ENCODE assay signal across 8 mouse cellular contexts in genomic region chr2:57238614-57239165, GRCm38 (mm10). TPM values are rescaled to one million over a fixed set of nuclear protein-coding genes. Genes with fewer than 3 reads are reported as not detected.
A peak's percentile ranks its signal among the peaks of the same experiment; 100 is the strongest.
DNase-seq lines count a peak whose midpoint lies in the region; ATAC-seq lines count a peak whose summit lies in the region.

No protein-coding gene starts in this region.

- ATAC-seq in kidney, embryonic 15.5 days (replicated peaks; ENCODE audit: low FRiP score), result peak; percentile 63
- ATAC-seq in forebrain, embryonic 11.5 days (replicated peaks; ENCODE audit: low FRiP score), result peak; percentile 16; the same call in 1 of the 2 replicates
- ATAC-seq in midbrain, embryonic 16.5 days, result no peak; the same call in 1 of the 2 replicates

- H3K27me3 ChIP-seq in kidney, embryonic 15.5 days, result no peaks in the 10 kb centered on the region
- H3K27me3 ChIP-seq in forebrain, embryonic 11.5 days (ENCODE audit: control insufficient read depth, insufficient read depth, low read length), result no peaks in the 10 kb centered on the region
- no peaks in the 10 kb centered on the region for H3K27me3 ChIP-seq in limb, embryonic 10.5 days (ENCODE audit: low read depth, poor library complexity, severe bottlenecking)
- peaks cover 6% of the 10 kb centered on the region; the same call in 1 of the 2 replicates for H3K27me3 ChIP-seq in midbrain, embryonic 16.5 days (ENCODE audit: control insufficient read depth, insufficient read depth, low read depth, low read length)

- no peaks in the 10 kb centered on the region for H3K36me3 ChIP-seq in kidney, embryonic 15.5 days
- H3K36me3 ChIP-seq in forebrain, embryonic 11.5 days (ENCODE audit: control insufficient read depth, insufficient read depth, low read length), result no peaks in the 10 kb centered on the region
- H3K36me3 ChIP-seq in limb, embryonic 10.5 days, result no peaks in the 10 kb centered on the region
- H3K36me3 ChIP-seq in midbrain, embryonic 16.5 days (ENCODE audit: control insufficient read depth, insufficient read depth, low read length), result no peaks in the 10 kb centered on the region

- 4% methylated on average over 17 of the region's 17 CpGs for WGBS in kidney, embryonic 15.5 days
- WGBS in forebrain, embryonic 11.5 days, result 2% methylated on average over 17 of the region's 17 CpGs
- WGBS in limb, embryonic 10.5 days, result 2% methylated on average over 17 of the region's 17 CpGs
- WGBS in midbrain, embryonic 16.5 days, result 4% methylated on average over 17 of the region's 17 CpGs

- peaks cover 8% of the 10 kb centered on the region for H3K4me1 ChIP-seq in kidney, embryonic 15.5 days
- no peaks in the 10 kb centered on the region; the same call in 1 of the 2 replicates for H3K4me1 ChIP-seq in forebrain, embryonic 11.5 days (replicated peaks; ENCODE audit: control insufficient read depth, insufficient read depth, low read length)
- peaks cover 18% of the 10 kb centered on the region for H3K4me1 ChIP-seq in limb, embryonic 10.5 days
- peaks cover 7% of the 10 kb centered on the region for H3K4me1 ChIP-seq in midbrain, embryonic 16.5 days (ENCODE audit: control insufficient read depth, insufficient read depth, low read length)

- DNase-seq in kidney, postnatal 36 days, result no peak
- DNase-seq in MEL-GATA-1-ER (ENCODE audit: extremely low read depth, low read depth), result peak; percentile 60
- DNase-seq in forebrain, embryonic 11.5 days (ENCODE audit: low spot score), result peak; percentile 54
- DNase-seq in limb, embryonic 10.5 days (ENCODE audit: low spot score), result no peak
- DNase-seq in thymus, postnatal 4 days, result peak; percentile 66
- no peak for DNase-seq in yolk sac, embryonic 10.5 days (ENCODE audit: low spot score)

- H3K4me2 ChIP-seq in kidney, embryonic 15.5 days, result peak overlapping the region; percentile 94
- peak overlapping the region; percentile 96 for H3K4me2 ChIP-seq in forebrain, embryonic 11.5 days (ENCODE audit: low read depth, low read length, severe bottlenecking)
- peak overlapping the region; percentile 57 for H3K4me2 ChIP-seq in midbrain, embryonic 16.5 days (ENCODE audit: low read length)

- peak overlapping the region; percentile 79 for H3K4me3 ChIP-seq in kidney, embryonic 15.5 days (replicated peaks)
- H3K4me3 ChIP-seq in forebrain, embryonic 11.5 days (ENCODE audit: low read depth, low read length), result peak overlapping the region; percentile 67
- peak overlapping the region; percentile 80 for H3K4me3 ChIP-seq in limb, embryonic 10.5 days
- H3K4me3 ChIP-seq in midbrain, embryonic 16.5 days (ENCODE audit: low read depth, low read length), result peak overlapping the region; percentile 75

- H3K27ac ChIP-seq in kidney, embryonic 15.5 days, result peak overlapping the region; percentile 90
- H3K27ac ChIP-seq in forebrain, embryonic 11.5 days (ENCODE audit: low read depth, low read length), result no peak overlapping the region
- H3K27ac ChIP-seq in limb, embryonic 10.5 days, result peak overlapping the region; percentile 93
- H3K27ac ChIP-seq in midbrain, embryonic 16.5 days (ENCODE audit: low read length), result no peak overlapping the region

- H3K9ac ChIP-seq in kidney, embryonic 15.5 days, result peak overlapping the region; percentile 82
- H3K9ac ChIP-seq in forebrain, embryonic 11.5 days (ENCODE audit: low read length), result peak overlapping the region; percentile 88
- peak overlapping the region; percentile 88 for H3K9ac ChIP-seq in midbrain, embryonic 16.5 days (ENCODE audit: low read depth, low read length)

- H3K9me3 ChIP-seq in kidney, embryonic 15.5 days (replicated peaks), result no peaks in the 10 kb centered on the region
- no peaks in the 10 kb centered on the region for H3K9me3 ChIP-seq in forebrain, embryonic 11.5 days (ENCODE audit: control insufficient read depth, low read length)
- H3K9me3 ChIP-seq in limb, embryonic 10.5 days (replicated peaks), result no peaks in the 10 kb centered on the region
- H3K9me3 ChIP-seq in midbrain, embryonic 16.5 days (replicated peaks; ENCODE audit: control insufficient read depth, low read length, poor library complexity, severe bottlenecking), result no peaks in the 10 kb centered on the region

RNA-seq across cellular contexts. Expression of gene Gpd2, which starts 1.3 kb away (rescaled TPM):
- polyA plus RNA-seq in kidney, embryonic 15.5 days (2015; fragmentation: Nextera tagmentation; extraction: Ambion mirVana), result 16.1 and 19.3 TPM in 2 replicates
- 29.0 and 29.4 TPM in 2 replicates for polyA plus RNA-seq in forebrain, embryonic 11.5 days (2014; fragmentation: Nextera tagmentation; extraction: Ambion mirVana)
- polyA plus RNA-seq in limb, embryonic 10.5 days (2016; fragmentation: Nextera tagmentation; extraction: Ambion mirVana), result 22.5 and 23.7 TPM in 2 replicates
- polyA plus RNA-seq in midbrain, embryonic 16.5 days (2015; fragmentation: Nextera tagmentation; extraction: Ambion mirVana), result 26.2 and 27.7 TPM in 2 replicates

Comparison
In these comparisons a context has a peak if more than half of its experiments do, and no peak if none do; other contexts are left out.
1. H3K27ac ChIP-seq: peak in kidney, embryonic 15.5 days (single experiment) and limb, embryonic 10.5 days (single experiment); none in forebrain, embryonic 11.5 days (single experiment) and midbrain, embryonic 16.5 days (single experiment).
2. DNase-seq: peak in MEL-GATA-1-ER (single experiment), forebrain, embryonic 11.5 days (single experiment) and thymus, postnatal 4 days (single experiment); none in kidney, postnatal 36 days (0 of 2), limb, embryonic 10.5 days (single experiment) and yolk sac, embryonic 10.5 days (single experiment).
3. Peak in every context shown above with its lines, with median percentiles within 50 percentile points of each other: H3K4me2 ChIP-seq, H3K4me3 ChIP-seq and H3K9ac ChIP-seq.